ENCODE assay signal across 21 mouse cellular contexts in the genomic region with DNA sequence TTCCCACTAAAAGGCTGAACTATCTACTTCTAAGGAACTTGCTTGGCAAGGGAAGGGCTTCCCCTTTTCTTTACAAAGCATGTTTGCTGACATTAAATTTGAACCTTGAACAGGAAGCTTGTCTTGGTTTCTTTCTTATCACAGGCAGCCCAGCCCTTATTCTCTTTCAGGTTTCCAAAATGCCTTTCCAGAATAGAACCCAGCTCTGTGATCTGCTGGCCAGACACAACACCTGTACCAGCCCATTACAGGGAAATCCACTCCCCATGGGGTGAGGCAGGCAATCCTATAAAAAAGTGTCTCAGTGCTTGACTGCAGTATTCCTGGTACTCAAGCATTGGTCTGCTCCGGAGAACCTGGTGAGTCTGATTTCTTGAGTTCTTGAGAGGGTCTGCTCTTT. TPM values are rescaled to one million over a fixed set of nuclear protein-coding genes. Genes with fewer than 3 reads are reported as not detected.
A peak's percentile ranks its signal among the peaks of the same experiment; 100 is the strongest.
DNase-seq lines count a peak whose midpoint lies in the region; ATAC-seq lines count a peak whose summit lies in the region.
"Not testable (repeated sequence)": the region's sequence is repeated elsewhere in the genome, so short reads cannot be mapped to it uniquely, and the experiment has no call there.
"Had no signal": no experiment of that assay in that cellular context is flagged by ENCODE, and none has a peak within 500 bp of the region (broad histone marks: within the 10 kb centered on the region; RNA-seq: fewer than 3 reads in every experiment).

Sprr2a3 (plus strand) TSS at position 317 of the 400 bp plus-strand sequence.

- H3K4me2 ChIP-seq in intestine, embryonic 16.5 days (ENCODE audit: low read depth, low read length); stomach, embryonic 14.5 days (replicated peaks; ENCODE audit: low read depth, low read length); stomach, embryonic 16.5 days (ENCODE audit: low read depth, low read length): not testable (repeated sequence)

- H3K9ac ChIP-seq in intestine, embryonic 16.5 days (ENCODE audit: low read depth, low read length); stomach, embryonic 14.5 days (replicated peaks; ENCODE audit: low read depth, low read length); stomach, embryonic 16.5 days (ENCODE audit: low read length): not testable (repeated sequence)

- 88% methylated on average over 1 of the region's 1 CpGs for WGBS in intestine, embryonic 16.5 days
- 43% methylated on average over 1 of the region's 1 CpGs for WGBS in large intestine, adult 2 months
- WGBS in stomach, embryonic 14.5 days: 96% methylated on average over 1 of the region's 1 CpGs
- 100% methylated on average over 1 of the region's 1 CpGs for WGBS in stomach, embryonic 16.5 days

- DNase-seq in large intestine, adult 2 months (ENCODE audit: low read depth, low spot score); thymus, postnatal 0 days (ENCODE audit: low spot score): not testable (repeated sequence)

- H3K36me3 ChIP-seq in intestine, embryonic 16.5 days (ENCODE audit: control insufficient read depth, insufficient read depth, low read length); stomach, embryonic 14.5 days (ENCODE audit: control insufficient read depth, insufficient read depth, low read length); stomach, embryonic 16.5 days (ENCODE audit: control insufficient read depth, insufficient read depth, low read length): not testable (repeated sequence)

- H3K27ac ChIP-seq in intestine, embryonic 16.5 days (ENCODE audit: low read length); stomach, embryonic 14.5 days (ENCODE audit: low read length); stomach, embryonic 16.5 days (ENCODE audit: low read length): not testable (repeated sequence)

- H3K27me3 ChIP-seq in intestine, embryonic 16.5 days (replicated peaks; ENCODE audit: control insufficient read depth, insufficient read depth, low read length); stomach, embryonic 14.5 days (ENCODE audit: control insufficient read depth, insufficient read depth, low read length); stomach, embryonic 16.5 days (ENCODE audit: control insufficient read depth, insufficient read depth, low read length): not testable (repeated sequence)

- ATAC-seq in hematopoietic stem cell, adult 5-6 weeks (replicated peaks in 1 of 2; ENCODE audit: insufficient read depth in 1 of 2, low FRiP score in 2 of 2, low TSS enrichment in 1 of 2, low read depth in 1 of 2, poor library complexity in 2 of 2, severe bottlenecking in 2 of 2): peak; percentile 43 to 55; a peak in 2 of 4 replicates
- peak; percentile 58 for ATAC-seq in intestine, embryonic 16.5 days
- not testable (repeated sequence) for ATAC-seq in stomach, embryonic 14.5 days (ENCODE audit: insufficient number of reproducible peaks, insufficient read depth, low FRiP score, low read depth)
- ATAC-seq in stomach, embryonic 16.5 days (ENCODE audit: insufficient read depth, low FRiP score): peak; percentile 64

- not testable (repeated sequence) for H3K4me1 ChIP-seq in intestine, embryonic 16.5 days (ENCODE audit: control insufficient read depth, insufficient read depth, low read length); stomach, embryonic 14.5 days (ENCODE audit: control insufficient read depth, insufficient read depth, low read length); stomach, embryonic 16.5 days (ENCODE audit: control insufficient read depth, insufficient read depth, low read length)

- not testable (repeated sequence) for H3K9me3 ChIP-seq in intestine, embryonic 16.5 days (ENCODE audit: control insufficient read depth, low read length); stomach, embryonic 14.5 days (ENCODE audit: control insufficient read depth, low read depth, low read length); stomach, embryonic 16.5 days (replicated peaks; ENCODE audit: control insufficient read depth, low read length)

- H3K4me3 ChIP-seq in intestine, embryonic 16.5 days (ENCODE audit: low read length); stomach, embryonic 14.5 days (ENCODE audit: low read depth, low read length); stomach, embryonic 16.5 days (replicated peaks; ENCODE audit: low read length): not testable (repeated sequence)

RNA-seq across cellular contexts. Expression of gene Sprr2a3, which starts in this region (rescaled TPM):
- total RNA-seq in hematopoietic stem cell, adult 5-6 weeks (2017): not detected in 2 replicates
- polyA plus RNA-seq in intestine, embryonic 16.5 days (2015; fragmentation: Nextera tagmentation; extraction: Ambion mirVana): 15.2 and 18.4 TPM in 2 replicates
- polyA plus RNA-seq in large intestine, adult 2 months (2012; rRNA removed): 210 and 226 TPM in 2 replicates
- polyA plus RNA-seq in stomach, embryonic 14.5 days (2014; fragmentation: Nextera tagmentation; extraction: Ambion mirVana): 19.7 and 23.0 TPM in 2 replicates
- polyA plus RNA-seq in stomach, embryonic 16.5 days (2015; fragmentation: Nextera tagmentation; extraction: Ambion mirVana): 142 and 237 TPM in 2 replicates
- 17.8 and 22.9 TPM in 2 replicates for polyA plus RNA-seq in thymus, postnatal 0 days (2015; fragmentation: Nextera tagmentation; extraction: Ambion mirVana)
- total RNA-seq: adrenal gland, adult 18-20 months; adrenal gland, adult 8-10 months; adrenal gland, postnatal 14 days; adrenal gland, postnatal 36 days had no signal
- polyA plus RNA-seq: activated CD4-positive, CD25-positive, alpha-beta regulatory T cell, adult 4 months; cerebellum, adult 2 months; cortical plate, adult 2 months; embryonic facial prominence, embryonic 10.5 days; embryonic facial prominence, embryonic 12.5 days; embryonic facial prominence, embryonic 14.5 days; forebrain, embryonic 11.5 days; forebrain, embryonic 13.5 days; forebrain, embryonic 15.5 days; G1E; Patski had no signal

Comparison
In these comparisons a context has a peak if more than half of its experiments do, and no peak if none do; other contexts are left out.
1. Peak in ATAC-seq in hematopoietic stem cell, adult 5-6 weeks; RNA of the gene not detected or under 1 TPM.